Mouse (Mus musculus) R1 (cell line): ENCODE data around the gene Pdyn.
A peak's percentile ranks its signal among the peaks of the same experiment; 100 is the strongest.

Experiments used
- DNase-seq: peaks from one replicate; pipeline ENCODE4 v3.0.0-alpha.2; 2018; ENCODE audit warnings: low read depth, low spot score

Pdyn gene

DNA sequence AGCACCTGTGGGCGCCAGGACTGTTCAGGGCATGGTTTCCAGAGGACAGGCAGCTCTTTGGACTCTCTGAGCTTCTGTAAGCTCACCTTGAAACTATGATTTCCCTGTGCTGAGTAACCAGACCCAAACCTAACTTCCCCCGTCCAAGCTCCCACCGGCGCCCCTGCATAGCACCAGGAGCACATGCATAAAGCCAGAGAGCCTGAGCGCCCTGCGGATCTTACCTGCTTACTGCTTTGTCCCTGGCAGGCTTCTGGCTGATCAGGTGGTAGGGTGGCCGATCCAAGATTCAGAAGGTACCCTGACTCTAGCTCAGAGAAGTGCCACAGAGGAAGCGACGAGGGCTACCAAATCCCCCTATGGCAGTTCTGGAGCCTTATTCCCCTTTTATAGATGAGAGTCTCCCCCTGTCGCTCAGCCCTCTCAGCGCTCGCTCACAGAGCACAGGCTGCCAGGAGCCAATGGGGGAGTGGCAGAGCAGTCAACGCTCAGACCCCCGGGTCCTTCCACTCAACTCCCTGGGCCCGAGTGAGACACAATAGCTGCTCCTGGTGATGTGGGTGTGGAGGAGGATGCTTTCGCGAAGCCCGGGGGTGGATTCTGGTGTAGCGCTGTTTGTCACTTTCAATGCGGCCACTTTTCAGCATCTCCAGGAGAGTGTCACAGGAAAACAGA, at the start of gene Pdyn:
Pdyn (minus strand) TSS at position 361 of the 675 bp plus-strand sequence.
- DNase-seq: peak; percentile 60

- DNase-seq: no peak
Observed at GRCm38 (mm10) chr2:129742016-129742415, 42.4 kb upstream of the Pdyn start.

- no peak for DNase-seq
Observed at GRCm38 (mm10) chr2:129740515-129740914, 40.9 kb upstream of the Pdyn start.

DNA sequence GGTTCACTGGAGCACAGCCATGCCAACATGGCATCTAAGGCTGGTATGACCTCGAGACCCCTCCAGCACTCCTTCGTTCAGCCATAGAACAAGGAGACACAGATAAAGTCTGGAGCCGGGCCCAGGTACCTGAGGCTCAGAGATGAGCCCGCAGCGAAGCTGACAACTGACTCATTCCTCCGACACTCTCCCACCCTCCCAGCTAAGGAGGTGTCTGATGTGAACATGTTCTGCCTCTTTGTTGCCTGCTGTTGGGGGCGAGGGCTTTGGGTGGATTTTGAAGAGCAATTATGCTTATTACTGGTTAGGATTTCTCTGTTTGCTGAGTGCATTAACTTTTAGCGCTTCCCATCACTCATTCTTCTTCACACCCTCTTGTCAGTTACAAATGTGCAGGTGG, 34.4 kb upstream of the Pdyn start:
- DNase-seq: no peak

DNA sequence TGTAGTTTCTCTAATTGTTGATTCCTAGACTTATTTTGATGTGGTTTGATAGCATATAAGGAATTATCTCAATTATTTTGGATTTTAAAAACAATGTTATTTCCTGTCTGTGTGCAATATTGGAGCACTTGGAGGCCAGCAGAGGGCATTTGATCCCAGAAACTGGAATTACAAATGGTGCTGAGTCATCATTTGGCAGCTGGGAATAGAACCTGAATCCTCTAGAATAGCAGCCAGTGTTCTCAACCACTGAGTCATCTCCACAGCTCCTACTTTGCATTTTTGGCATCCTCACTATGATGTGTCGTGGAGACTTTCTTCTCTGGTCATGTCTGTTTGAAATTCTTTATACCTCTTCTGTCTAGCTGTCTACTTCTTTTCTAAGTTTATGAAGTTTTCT, 30.0 kb upstream of the Pdyn start:
- DNase-seq: peak; percentile 41

GRCm38 (mm10) chr2:129715671-129716070, 16.0 kb upstream of the Pdyn start:
- DNase-seq: peak; percentile 72

GRCm38 (mm10) chr2:129713026-129713544, 13.4 kb upstream of the Pdyn start:
- no peak for DNase-seq

- peak; percentile 96 for DNase-seq
Observed at GRCm38 (mm10) chr2:129696059-129696458, 3.6 kb downstream of the Pdyn start.

GRCm38 (mm10) chr2:129694303-129694702, 5.3 kb downstream of the Pdyn start:
- peak; percentile 5 for DNase-seq

- DNase-seq: no peak
Observed at GRCm38 (mm10) chr2:129692694-129693093, 7.0 kb downstream of the Pdyn start.

DNA sequence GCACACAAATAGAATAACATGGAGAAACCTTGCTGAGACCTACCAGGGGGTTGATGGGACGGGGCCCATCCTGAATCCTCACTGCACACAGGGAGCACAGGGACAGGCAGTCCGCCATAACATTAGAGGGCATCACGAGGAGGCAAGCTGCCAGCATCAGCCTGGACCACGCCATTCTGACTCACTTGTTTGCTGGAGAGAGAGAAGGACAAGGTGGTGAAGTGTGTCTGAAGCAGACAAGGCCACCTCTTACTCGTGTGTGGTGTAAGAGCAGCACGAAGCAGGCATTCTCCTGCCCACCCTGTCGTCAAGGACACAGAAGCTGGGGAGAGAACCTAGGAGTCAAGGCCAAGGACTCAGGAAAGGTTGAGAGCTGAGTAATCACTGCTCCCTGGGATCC, 9.9 kb downstream of the Pdyn start:
- no peak for DNase-seq

DNA sequence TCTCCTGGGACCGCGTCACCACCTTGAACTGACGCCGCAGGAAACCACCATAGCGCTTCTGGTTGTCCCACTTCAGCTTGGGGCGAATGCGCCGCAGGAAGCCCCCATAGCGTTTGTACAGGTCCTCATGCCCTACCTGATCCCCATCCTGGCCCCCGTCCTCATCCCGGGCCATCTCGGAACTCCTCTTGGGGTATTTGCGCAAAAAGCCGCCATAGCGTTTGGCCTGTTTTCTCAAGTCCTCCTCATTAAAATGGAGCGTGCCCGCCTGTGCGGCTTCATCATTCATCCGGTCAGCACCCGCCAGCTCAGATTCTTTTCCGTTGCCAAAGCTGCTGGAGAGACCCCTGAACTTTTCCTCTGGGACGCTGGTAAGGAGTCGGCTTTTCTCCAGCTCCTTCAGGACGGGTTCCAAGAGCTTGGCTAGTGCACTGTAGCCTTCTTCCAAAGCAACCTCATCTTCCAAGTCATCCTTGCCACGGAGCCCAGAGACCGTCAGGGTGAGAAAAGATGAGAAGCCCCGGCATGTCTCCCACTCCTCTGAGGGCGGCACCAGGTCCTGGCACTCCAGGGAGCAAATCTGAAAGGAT, 11.5 kb downstream of the Pdyn start:
- peak; percentile 3 for DNase-seq

DNA sequence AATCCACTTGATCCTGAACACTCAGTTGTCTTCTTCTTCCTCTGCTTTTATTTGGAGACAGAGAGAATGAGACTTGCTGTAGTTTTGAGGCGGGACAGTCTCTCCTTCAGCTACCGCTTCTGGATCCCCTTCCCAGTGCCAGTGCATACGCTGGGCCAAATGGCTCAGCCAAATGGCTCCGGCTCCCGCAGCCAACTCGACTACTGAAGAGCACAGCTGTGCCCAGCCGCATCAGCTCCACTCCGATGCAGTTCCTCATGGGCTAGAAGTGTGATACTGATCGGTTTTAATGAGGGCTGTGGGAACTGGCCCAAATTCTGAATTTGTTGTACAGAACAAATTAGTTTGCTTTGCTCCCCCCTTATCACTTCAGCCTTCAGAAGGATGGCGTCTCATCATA, 12.7 kb downstream of the Pdyn start:
- DNase-seq: peak; percentile 7

DNA sequence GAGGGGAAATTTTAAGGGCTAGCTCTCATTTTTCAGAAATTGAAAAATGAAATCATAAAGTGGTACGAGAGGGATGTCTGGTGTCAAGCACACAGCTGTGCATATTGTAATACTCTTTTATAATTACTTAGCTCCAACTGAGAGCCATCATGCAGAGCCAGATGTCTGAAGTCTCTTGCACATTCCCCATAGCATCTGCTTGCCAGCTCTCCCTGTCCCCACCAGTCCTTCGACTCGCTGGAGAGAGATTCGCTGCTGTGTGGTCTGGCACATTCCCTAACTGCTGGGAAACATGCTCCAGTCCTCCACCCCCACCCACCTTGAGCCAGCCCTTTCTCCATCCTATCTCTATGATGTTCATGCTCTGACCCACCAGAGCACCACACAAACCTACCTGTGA, 15.6 kb downstream of the Pdyn start:
- DNase-seq: no peak

- no peak for DNase-seq
Observed at GRCm38 (mm10) chr2:129680236-129680635, 19.4 kb downstream of the Pdyn start.

- DNase-seq: no peak
Observed at GRCm38 (mm10) chr2:129679066-129679465, 20.6 kb downstream of the Pdyn start.

DNA sequence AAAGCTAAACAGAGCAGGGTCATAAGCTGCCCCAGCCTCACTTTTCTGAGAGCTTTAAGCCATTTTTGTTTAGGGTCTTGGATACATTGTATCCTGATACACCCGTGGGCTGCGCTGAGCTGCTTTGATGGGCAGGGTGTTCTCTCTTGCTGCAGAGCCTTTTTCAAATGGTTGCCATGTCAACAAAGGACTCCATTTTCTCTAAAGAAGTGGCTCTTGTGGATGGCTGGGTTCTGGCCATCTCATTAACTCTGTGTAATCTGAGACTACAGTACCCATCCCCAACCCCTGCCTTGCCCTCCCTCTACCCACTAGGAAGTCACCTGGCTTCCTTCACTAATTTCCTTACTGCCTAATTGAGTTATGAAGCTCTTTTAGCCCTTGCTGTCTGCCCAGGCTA, 22.0 kb downstream of the Pdyn start:
- DNase-seq: peak; percentile 59

DNA sequence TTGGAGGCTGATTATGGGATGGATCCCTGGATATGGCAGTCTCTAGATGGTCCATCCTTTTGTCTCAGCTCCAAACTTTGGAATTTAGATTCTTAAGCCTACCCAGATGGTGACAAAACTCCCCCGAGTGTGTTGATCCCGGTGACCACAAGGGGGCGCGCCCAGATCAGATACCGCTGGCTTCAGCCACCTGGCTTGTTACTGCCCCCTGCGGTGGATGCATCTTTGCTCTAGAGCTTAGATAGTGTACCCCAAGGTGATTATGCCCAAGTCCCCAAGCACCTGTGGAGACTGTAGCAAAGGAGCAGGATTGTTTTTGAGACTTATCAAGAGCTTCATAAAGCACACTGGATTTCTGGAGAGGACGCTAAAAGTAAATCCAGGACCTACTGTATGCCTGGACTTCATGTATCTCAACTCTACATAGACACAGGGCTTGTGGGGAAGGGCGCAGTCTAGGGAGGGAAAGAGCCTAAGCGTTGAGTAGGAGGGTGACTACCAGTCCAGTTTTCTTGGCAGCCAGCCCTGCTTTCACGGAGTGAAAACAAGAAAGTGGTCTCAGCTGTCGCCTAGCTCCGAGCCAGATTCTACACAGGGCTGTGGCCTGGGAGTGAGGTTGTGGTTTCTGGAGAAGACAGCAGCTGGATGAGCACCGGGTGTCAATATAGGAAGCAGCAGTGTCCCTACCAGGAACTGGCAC, 24.6 kb downstream of the Pdyn start:
- DNase-seq: peak; percentile 83

- DNase-seq: no peak
Observed at GRCm38 (mm10) chr2:129671911-129672310, 27.7 kb downstream of the Pdyn start.

DNA sequence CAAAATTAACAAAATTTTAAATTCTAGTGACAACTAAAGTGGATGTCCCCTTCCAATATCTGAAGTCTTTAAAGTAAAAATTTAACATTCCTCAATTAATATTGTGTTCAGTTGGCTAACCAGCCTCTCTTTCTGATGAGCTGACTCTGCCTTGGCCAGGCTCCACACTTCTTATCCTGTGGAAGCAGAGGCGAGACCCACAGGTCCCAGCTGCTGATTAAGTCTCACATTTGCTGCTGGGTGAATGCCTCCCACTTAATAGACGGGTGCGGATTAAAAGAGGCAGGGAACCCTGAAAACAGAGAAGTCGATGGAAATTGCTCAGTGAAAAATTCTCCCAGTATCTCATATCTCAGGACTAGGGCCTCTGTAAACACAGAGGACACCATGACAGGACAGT, 37.2 kb downstream of the Pdyn start:
- no peak for DNase-seq

DNA sequence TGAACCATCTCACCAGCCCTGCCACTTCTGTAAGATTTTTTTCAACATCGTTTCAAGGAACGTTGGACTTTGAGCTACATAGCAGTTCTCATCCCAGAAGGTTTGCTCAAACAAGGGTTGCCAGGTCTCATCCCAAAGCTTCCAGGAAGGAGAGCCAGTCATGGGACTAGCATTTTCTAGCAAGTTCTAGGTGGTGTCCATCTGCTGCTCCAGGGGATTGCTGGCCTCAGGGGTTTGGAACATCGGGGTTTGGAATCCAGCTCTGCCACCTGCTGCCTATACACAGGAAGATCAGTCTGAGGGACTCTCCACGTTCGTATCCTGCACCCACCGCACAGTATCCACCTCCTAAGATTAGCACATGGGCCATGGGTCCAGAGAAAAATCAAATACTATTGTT, 39.6 kb downstream of the Pdyn start:
- DNase-seq: no peak

DNA sequence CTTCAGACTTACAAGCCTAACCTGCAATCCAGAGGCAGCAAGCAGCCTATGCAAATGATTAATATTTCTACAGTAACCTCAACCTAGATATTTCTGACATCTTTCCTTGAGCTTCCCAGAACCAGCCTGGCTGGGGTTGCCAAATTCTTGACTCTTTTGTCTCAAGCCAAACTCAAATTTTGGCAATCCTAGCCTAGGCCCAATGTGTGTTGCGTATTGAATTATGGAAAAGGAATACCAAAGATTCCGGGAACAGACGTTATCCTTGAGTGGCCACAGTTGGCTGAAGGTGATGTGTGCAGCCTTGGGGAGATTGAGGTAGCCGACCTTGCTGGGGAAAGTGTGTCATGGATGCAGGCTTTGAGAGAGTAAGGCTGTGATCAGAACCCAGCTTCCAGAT, 40.8 kb downstream of the Pdyn start:
- no peak for DNase-seq

DNA sequence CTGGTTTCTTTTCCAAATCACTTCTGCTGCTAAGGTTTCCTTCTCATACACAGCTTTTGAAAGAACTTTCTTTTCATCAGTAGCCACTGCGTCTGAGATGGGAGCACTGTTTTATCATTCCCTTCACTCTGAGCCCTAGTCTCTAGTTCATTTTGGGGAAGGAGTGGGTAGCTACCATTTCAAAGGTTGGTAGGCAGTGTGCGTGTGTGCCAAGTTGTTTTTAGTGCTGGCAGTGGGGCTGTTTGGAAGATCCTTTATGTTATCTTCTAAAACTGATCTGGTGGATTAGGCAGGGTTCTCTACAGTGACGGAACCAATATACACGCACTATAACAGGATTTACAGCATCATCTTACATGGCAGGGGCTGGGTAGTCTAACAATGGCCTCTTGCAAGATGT, 44.6 kb downstream of the Pdyn start:
- DNase-seq: no peak
